Comparison of ENCODE assay signal across 9 mouse cellular contexts in the genomic region with DNA sequence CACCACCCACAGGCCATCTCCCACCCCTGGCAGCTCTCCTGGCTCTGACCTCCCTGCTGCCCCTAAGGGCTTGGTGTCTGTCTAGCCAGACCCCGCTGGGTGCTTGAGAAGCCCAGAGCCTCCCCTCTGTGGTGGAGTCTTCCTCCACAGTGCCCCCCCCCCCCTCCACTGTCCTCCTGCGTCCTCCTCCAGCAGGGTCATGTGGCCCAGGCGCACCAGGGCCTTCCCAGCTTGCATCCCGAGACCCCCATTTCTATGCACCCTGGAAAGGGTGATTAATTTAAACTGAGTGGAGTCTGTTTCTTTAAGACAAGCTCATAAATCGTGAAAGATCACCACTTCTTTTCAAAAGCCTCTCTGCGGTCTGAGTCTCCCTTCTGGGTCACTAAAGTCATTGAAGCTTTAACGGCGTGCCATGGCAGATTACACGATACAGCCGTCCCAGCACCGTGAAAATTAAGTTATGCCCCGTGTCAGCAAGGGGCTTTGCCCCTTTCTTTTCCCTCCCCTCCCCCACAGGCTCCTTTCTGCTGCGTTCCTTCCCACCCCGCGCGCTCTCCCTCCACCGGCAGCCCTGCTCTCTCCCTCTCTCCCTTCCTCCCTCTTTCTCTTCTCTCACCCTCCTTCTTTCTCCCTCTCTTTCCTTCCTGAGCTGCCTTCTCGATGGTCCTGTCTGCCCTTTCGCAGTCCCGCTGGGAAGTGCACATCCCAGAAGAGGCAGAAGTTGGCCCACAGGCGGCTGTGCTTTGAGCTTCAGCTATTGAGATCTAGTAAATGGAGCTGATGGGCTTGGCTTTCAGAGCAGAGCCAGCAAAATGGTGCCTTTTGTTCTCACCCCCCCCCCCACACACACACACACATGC. TPM values are rescaled to one million over a fixed set of nuclear protein-coding genes. Genes with fewer than 3 reads are reported as not detected.
DNase-seq lines count a peak whose midpoint lies in the region; ATAC-seq and TF ChIP-seq lines count a peak whose summit lies in the region.
"Had no signal": no experiment of that assay in that cellular context is flagged by ENCODE, and none has a peak within 500 bp of the region (broad histone marks: within the 10 kb centered on the region; RNA-seq: fewer than 3 reads in every experiment).

No protein-coding gene starts in this region.

- no peak for TF ChIP-seq CTCF in heart, adult 2 months (IDR thresholded peaks at IDR 0.05)

- H3K36me3 ChIP-seq in heart, adult 2 months (ENCODE audit: control insufficient read depth, insufficient read depth, low read length), result no peaks in the 10 kb centered on the region
- no peaks in the 10 kb centered on the region for H3K36me3 ChIP-seq in hindbrain, embryonic 14.5 days (replicated peaks; ENCODE audit: control insufficient read depth, insufficient read depth)
- H3K36me3 ChIP-seq in midbrain, embryonic 13.5 days, result no peaks in the 10 kb centered on the region

- H3K27ac ChIP-seq in heart, adult 2 months, result no peak overlapping the region
- peak overlapping the region; percentile 20; the same call in 1 of the 2 replicates for H3K27ac ChIP-seq in hindbrain, embryonic 14.5 days
- peak overlapping the region; percentile 85 for H3K27ac ChIP-seq in midbrain, embryonic 13.5 days

- intact Hi-C loops in heart, adult 2 months (cut with DNase I), result no loop called here
- intact Hi-C loops in heart, postnatal 36 days (cut with DNase I), result no loop called here

- H3K4me3 ChIP-seq in heart, adult 2 months, result peak overlapping the region; percentile 18; the same call in 1 of the 2 replicates
- peak overlapping the region; percentile 16 for H3K4me3 ChIP-seq in hindbrain, embryonic 14.5 days (replicated peaks; ENCODE audit: low read length)
- H3K4me3 ChIP-seq in midbrain, embryonic 13.5 days (replicated peaks), result peak overlapping the region; percentile 28
- H3K4me3 ChIP-seq: megakaryocyte, embryonic 14.5 days had no signal

- no peak overlapping the region; the same call in 1 of the 2 replicates for H3K9ac ChIP-seq in heart, adult 2 months (ENCODE audit: low read depth, low read length)
- peak overlapping the region; percentile 40; the same call in 1 of the 2 replicates for H3K9ac ChIP-seq in hindbrain, embryonic 14.5 days
- H3K9ac ChIP-seq in midbrain, embryonic 13.5 days (replicated peaks), result peak overlapping the region; percentile 55

- H3K79me2 ChIP-seq in heart, adult 2 months (replicated peaks; ENCODE audit: control insufficient read depth, insufficient read depth, low read length), result no peaks in the 10 kb centered on the region

- H3K27me3 ChIP-seq in heart, adult 2 months (ENCODE audit: control insufficient read depth, insufficient read depth, low read length), result 0 out of 2 replicates have a peak, but pooled peaks cover 2% of the 10 kb centered on the region
- H3K27me3 ChIP-seq in hindbrain, embryonic 14.5 days (ENCODE audit: control insufficient read depth, insufficient read depth, low read length), result no peaks in the 10 kb centered on the region
- H3K27me3 ChIP-seq in midbrain, embryonic 13.5 days, result peaks cover 15% of the 10 kb centered on the region
- H3K27me3 ChIP-seq: megakaryocyte, embryonic 14.5 days had no signal

- H3K9me3 ChIP-seq in hindbrain, embryonic 14.5 days (ENCODE audit: control insufficient read depth, low read length), result peaks cover 7% of the 10 kb centered on the region; the same call in 1 of the 2 replicates
- H3K9me3 ChIP-seq in midbrain, embryonic 13.5 days, result peaks cover 8% of the 10 kb centered on the region; the same call in 1 of the 2 replicates

- peak overlapping the region; percentile 48 for H3K4me2 ChIP-seq in hindbrain, embryonic 14.5 days (replicated peaks)
- H3K4me2 ChIP-seq in midbrain, embryonic 13.5 days (replicated peaks), result peak overlapping the region; percentile 52

- TF ChIP-seq EP300 in heart, adult 2 months (IDR thresholded peaks at IDR 0.05; ENCODE audit: insufficient read depth, low read depth, low read length), result no peak

- WGBS in heart, adult 2 months, result 11% methylated on average over 21 of the region's 21 CpGs
- WGBS in hindbrain, embryonic 14.5 days, result under 1% methylated on average over 21 of the region's 21 CpGs
- WGBS in midbrain, embryonic 13.5 days, result 1% methylated on average over 21 of the region's 21 CpGs

- peak; percentile 83 for ATAC-seq in hindbrain, embryonic 14.5 days (ENCODE audit: low FRiP score)
- ATAC-seq in midbrain, embryonic 13.5 days, result peak; percentile 82
- no peak for ATAC-seq in megakaryocyte-erythroid progenitor cell, adult 5-6 weeks (replicated peaks; ENCODE audit: low FRiP score, low TSS enrichment, poor library complexity, severe bottlenecking)

- no peak for TF ChIP-seq POLR2A in heart, adult 2 months (IDR thresholded peaks at IDR 0.05; ENCODE audit: insufficient read depth, low read depth, low read length)

- no peak for DNase-seq in heart, adult 2 months
- no peak for DNase-seq in heart, postnatal 36 days
- DNase-seq in embryo, embryonic 10.5 days (ENCODE audit: low spot score), result peak; percentile 92
- peak; percentile 67 for DNase-seq in hindbrain, embryonic 14.5 days (ENCODE audit: low spot score)
- DNase-seq in thymus, postnatal 14 days, result no peak
- DNase-seq in right cerebral cortex, postnatal 10 days (ENCODE audit: low spot score in 2 of 2), result no peak

- no peaks in the 10 kb centered on the region for H3K4me1 ChIP-seq in heart, adult 2 months (ENCODE audit: control insufficient read depth, insufficient read depth, low read length)
- peaks cover 7% of the 10 kb centered on the region; the same call in 1 of the 2 replicates for H3K4me1 ChIP-seq in hindbrain, embryonic 14.5 days (replicated peaks; ENCODE audit: control insufficient read depth, insufficient read depth, low read length)
- H3K4me1 ChIP-seq in midbrain, embryonic 13.5 days (replicated peaks), result peaks cover 26% of the 10 kb centered on the region
- H3K4me1 ChIP-seq: megakaryocyte, embryonic 14.5 days had no signal

RNA-seq across cellular contexts. Expression of a gene that starts 29.9 kb away (rescaled TPM):
- total RNA-seq in heart, adult 2 months (2021), result 10 to 100 TPM; 26.3 to 26.4 TPM
- 16.0 and 18.8 TPM in 2 replicates for polyA plus RNA-seq in heart, adult 2 months (2012; rRNA removed)
- total RNA-seq in heart, postnatal 36 days (2021), result 10 to 100 TPM; 30.8 to 35.8 TPM
- polyA plus RNA-seq in hindbrain, embryonic 14.5 days (2014; fragmentation: Nextera tagmentation; extraction: Ambion mirVana), result 19.3 and 26.0 TPM in 2 replicates
- 17.5 and 30.6 TPM in 2 replicates for polyA plus RNA-seq in midbrain, embryonic 13.5 days (2015; fragmentation: Nextera tagmentation; extraction: Ambion mirVana)
- total RNA-seq in megakaryocyte-erythroid progenitor cell, adult 5-6 weeks (2014; fragmentation: Nextera tagmentation), result not detected in 2 replicates
- not detected in 2 replicates for total RNA-seq in megakaryocyte-erythroid progenitor cell, adult 5-6 weeks (2017)

Comparison
In these comparisons a context has a peak if more than half of its experiments do, and no peak if none do; other contexts are left out.
1. DNase-seq: peak in embryo, embryonic 10.5 days (single experiment) and hindbrain, embryonic 14.5 days (single experiment); none in heart, adult 2 months (0 of 2), heart, postnatal 36 days (0 of 2), thymus, postnatal 14 days (single experiment) and right cerebral cortex, postnatal 10 days (0 of 2).
2. RNA of a gene that starts 29.9 kb away (total RNA-seq): 30.8 to 35.8 TPM in heart, postnatal 36 days and 26.3 to 26.4 TPM in heart, adult 2 months; not detected in megakaryocyte-erythroid progenitor cell, adult 5-6 weeks; every median in the first group is over 10 times any median in the second.
3. Peak in every context shown above with its lines, with median percentiles within 50 percentile points of each other: H3K4me3 ChIP-seq.